Mouse (Mus musculus): ENCODE measurements around the gene ccdc198. TPM values are rescaled to one million over a fixed set of nuclear protein-coding genes. Genes with fewer than 3 reads are reported as not detected.
A peak's percentile ranks its signal among the peaks of the same experiment; 100 is the strongest.

The ccdc198 gene
- polyA plus RNA-seq, 1 experiment from 2014 or later: 1.5 TPM

DNA sequence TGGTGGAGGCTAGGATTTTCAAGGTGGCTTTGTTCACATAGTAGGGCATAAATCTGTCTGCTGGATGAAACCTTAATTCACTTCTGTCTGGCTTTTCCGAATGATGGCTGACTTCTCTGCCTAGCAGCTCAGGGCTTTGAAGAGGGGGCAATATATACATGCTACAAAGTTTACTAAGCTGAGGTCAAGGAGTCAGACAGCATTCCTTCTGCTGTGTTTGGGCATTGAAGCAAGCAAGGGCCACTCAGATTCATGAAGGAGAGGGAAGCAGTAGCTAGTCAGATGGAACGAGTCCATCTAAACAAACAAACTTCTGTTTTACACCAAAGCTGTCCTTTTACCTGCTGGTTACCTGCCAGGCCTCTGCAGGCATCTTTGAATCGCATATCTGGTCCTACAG, 32.4 kb upstream of the ccdc198 start:
- Histone ChIP-seq H3K4me2 (ENCODE audit: low read depth, low read length) (no peak overlapping the region), H3K9me3 (ENCODE audit: low read length) (no peaks in the 10 kb centered on the region), H3K4me1 (ENCODE audit: insufficient read depth) (no peaks in the 10 kb centered on the region), H3K4me3 (ENCODE audit: low read depth, low read length) (no peak overlapping the region), H3K27ac (ENCODE audit: low read depth) (no peak overlapping the region), H3K36me3 (replicated peaks; ENCODE audit: insufficient read depth, low read length) (no peaks in the 10 kb centered on the region), H3K9ac (replicated peaks) (no peak overlapping the region), H3K27me3 (ENCODE audit: insufficient read depth, low read length) (no peaks in the 10 kb centered on the region)
- TF ChIP-seq EP300 (IDR thresholded peaks at IDR 0.05; ENCODE audit: low read depth) (no peak), CTCF (IDR thresholded peaks at IDR 0.05; ENCODE audit: low read depth) (no peak)
- 56% methylated on average over 3 of the region's 3 CpGs for WGBS (ENCODE audit: insufficient replicate concordance)
- ATAC-seq (no peak), DNase-seq (no peak)

DNA sequence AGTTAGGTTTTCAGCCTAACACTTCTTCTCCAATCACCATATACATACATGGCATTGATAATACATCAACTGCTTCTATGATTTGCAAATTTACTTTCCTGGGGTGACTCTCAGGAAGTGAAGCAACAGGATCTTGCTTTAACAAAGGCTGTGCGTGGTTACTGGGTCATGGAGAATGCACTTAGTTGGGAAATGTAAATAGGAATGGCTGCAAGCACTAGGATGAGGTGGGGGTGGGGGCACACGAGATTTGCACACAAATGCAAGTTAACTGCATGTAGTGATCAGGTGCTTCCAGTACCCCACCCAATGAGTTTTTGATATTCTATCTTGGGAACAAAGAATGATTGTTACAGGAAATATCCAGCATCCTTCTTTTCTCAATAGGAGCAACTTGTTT, 30.1 kb upstream of the ccdc198 start:
- Histone ChIP-seq H3K36me3 (replicated peaks; ENCODE audit: insufficient read depth, low read length) (no peaks in the 10 kb centered on the region), H3K27me3 (ENCODE audit: insufficient read depth, low read length) (no peaks in the 10 kb centered on the region), H3K27ac (ENCODE audit: low read depth) (no peak overlapping the region), H3K9ac (replicated peaks) (no peak overlapping the region), H3K4me1 (ENCODE audit: insufficient read depth) (no peaks in the 10 kb centered on the region), H3K4me2 (ENCODE audit: low read depth, low read length) (no peak overlapping the region), H3K4me3 (ENCODE audit: low read depth, low read length) (no peak overlapping the region), H3K9me3 (ENCODE audit: low read length) (no peaks in the 10 kb centered on the region)
- 31% methylated on average over 2 of the region's 2 CpGs for whole genome bisulfite sequencing (ENCODE audit: insufficient replicate concordance)
- ATAC-seq (no peak), DNase-seq (no peak)
- TF ChIP-seq EP300 (IDR thresholded peaks at IDR 0.05; ENCODE audit: low read depth) (no peak), CTCF (IDR thresholded peaks at IDR 0.05; ENCODE audit: low read depth) (no peak)

DNA sequence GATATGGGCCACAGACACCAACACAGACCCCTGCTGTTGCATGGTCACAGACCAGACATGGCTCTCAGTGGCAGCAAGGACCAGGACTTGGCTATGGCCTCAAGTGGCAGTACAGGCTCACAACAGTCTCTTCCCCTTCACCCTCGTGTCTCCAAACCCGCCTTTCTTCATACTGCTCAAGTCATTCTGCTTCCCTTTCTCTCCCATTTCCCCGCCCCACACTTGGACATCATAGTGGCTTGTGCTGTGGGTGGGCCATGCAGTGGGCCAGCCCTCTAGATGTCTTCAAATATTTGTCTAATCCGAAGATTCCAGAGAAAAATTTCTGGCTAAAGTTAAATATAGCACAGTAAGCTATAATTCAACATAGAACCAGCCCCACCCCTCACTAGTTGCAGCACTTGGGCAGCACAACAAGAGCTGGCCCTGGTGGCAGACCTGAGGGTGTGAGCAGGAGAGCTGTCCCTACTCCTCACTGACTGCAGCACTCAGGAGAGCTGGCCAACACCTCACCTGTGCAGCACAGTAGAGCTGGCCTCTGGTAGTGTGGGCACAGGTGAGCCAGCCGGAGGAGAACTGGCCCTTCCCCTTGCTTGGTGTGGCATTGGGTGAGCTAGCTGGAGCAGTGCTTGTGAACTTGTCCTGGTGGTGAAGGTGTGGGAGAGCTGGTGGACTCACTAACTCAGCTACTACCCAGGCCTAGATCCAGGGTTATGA, 20.2 kb upstream of the ccdc198 start:
- no peak for DNase-seq
- H3K36me3 ChIP-seq (replicated peaks; ENCODE audit: insufficient read depth, low read length): no peaks in the 10 kb centered on the region

DNA sequence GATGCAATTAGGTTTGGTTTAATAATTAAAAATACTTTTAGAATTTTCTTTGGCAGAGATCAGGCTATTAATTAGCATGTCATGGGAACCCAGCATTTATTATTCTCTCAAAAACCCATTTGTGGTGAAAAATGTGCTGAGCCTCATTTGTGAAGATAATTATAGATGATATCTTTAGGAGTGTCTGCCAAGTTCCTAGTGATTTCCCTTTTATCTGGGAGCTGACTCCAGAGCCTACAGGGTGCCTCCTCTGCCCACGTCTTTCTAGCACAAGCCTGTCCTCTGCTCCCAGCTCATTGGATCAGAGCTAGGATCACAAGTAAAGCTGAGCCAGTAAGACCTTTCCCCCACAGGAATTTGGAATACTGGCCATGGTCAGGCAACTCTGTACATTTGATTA, 3.8 kb downstream of the ccdc198 start:
- H3K27ac ChIP-seq (ENCODE audit: low read depth): no peak overlapping the region
- H3K36me3 ChIP-seq (replicated peaks; ENCODE audit: insufficient read depth, low read length): no peaks in the 10 kb centered on the region
- H3K4me2 ChIP-seq (ENCODE audit: low read depth, low read length): no peak overlapping the region
- H3K9me3 ChIP-seq (ENCODE audit: low read length): no peaks in the 10 kb centered on the region
- ATAC-seq (no peak), DNase-seq (no peak)
- no peaks in the 10 kb centered on the region for H3K4me1 ChIP-seq (ENCODE audit: insufficient read depth)
- 24% methylated on average over 1 of the region's 1 CpGs for WGBS (ENCODE audit: insufficient replicate concordance)
- no peak overlapping the region for H3K4me3 ChIP-seq (ENCODE audit: low read depth, low read length)
- TF ChIP-seq CTCF (IDR thresholded peaks at IDR 0.05; ENCODE audit: low read depth): no peak
- no peak for TF ChIP-seq EP300 (IDR thresholded peaks at IDR 0.05; ENCODE audit: low read depth)
- no peak overlapping the region for H3K9ac ChIP-seq (replicated peaks)
- H3K27me3 ChIP-seq (ENCODE audit: insufficient read depth, low read length): no peaks in the 10 kb centered on the region

More for the DNA sequence above, 20.2 kb upstream of the ccdc198 start:
- no peaks in the 10 kb centered on the region for H3K4me1 ChIP-seq (ENCODE audit: insufficient read depth)
- no peak overlapping the region for H3K4me3 ChIP-seq (ENCODE audit: low read depth, low read length)
- H3K27me3 ChIP-seq (ENCODE audit: insufficient read depth, low read length): no peaks in the 10 kb centered on the region
- H3K27ac ChIP-seq (ENCODE audit: low read depth): no peak overlapping the region
- no peak for TF ChIP-seq CTCF (IDR thresholded peaks at IDR 0.05; ENCODE audit: low read depth)
- TF ChIP-seq EP300 (IDR thresholded peaks at IDR 0.05; ENCODE audit: low read depth): no peak
- no peak for ATAC-seq
- no peak overlapping the region for H3K9ac ChIP-seq (replicated peaks)
- no peaks in the 10 kb centered on the region for H3K9me3 ChIP-seq (ENCODE audit: low read length)
- no peak overlapping the region for H3K4me2 ChIP-seq (ENCODE audit: low read depth, low read length)
- WGBS (ENCODE audit: insufficient replicate concordance): 64% methylated on average over 5 of the region's 5 CpGs

DNA sequence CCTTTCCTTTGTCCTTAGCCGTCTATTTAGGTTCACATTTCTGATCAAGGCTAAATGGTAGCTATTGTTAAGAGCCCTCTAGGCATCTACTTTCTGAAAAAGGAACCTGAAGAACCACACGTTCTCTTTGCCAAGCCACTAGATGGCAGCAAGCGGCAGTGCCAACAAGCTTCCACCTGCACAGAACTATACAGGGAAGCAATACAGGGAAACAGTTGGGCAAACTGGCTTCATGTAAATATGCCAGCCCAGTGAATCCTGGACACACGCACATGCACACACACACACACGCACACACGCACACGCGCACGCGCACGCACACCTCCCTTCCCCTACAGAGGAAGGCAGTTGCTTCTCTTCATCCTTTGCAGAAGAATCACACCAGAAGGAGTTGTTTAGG, 7.1 kb downstream of the ccdc198 start:
- ATAC-seq: peak; percentile 44; the same call in 1 of the 2 replicates
- peak; percentile 51 for DNase-seq

DNA sequence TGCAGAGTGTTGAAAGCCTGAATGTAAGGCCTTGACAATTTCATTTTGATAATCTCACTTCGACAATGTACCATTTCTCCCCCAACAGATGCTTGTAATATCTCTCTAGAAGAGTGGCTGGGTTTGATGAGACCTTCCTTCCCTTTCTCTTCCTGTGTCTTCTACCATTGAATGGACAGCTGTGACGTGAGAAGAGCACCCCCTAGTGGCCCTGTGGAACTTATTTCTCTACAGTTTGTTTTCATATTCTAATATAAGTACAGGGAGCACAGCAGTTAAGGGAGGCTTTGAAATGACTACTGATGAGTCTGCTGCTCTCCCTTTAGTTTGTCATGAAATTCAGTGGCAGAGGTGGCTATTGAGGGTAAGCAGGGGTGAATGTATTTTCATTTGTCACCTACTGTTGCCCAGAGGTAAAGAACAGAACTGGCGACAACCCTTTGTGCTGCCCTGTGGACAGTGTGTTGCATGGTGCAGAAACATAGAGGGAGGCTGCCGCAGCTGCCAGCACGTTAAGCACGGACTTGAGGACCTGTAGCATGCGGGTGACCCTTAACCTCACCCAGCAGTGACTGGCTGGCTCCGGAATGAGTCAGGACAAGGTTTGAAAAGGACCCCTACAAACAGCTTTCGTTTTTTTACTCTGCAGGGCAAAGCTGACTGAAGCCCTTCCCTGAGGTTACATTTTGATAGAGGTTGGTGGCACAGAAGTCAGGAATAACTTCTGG, 10.3 kb downstream of the ccdc198 start:
- ATAC-seq (no peak), DNase-seq (peak; percentile 55)
- no peaks in the 10 kb centered on the region for H3K9me3 ChIP-seq (ENCODE audit: low read length)
- H3K36me3 ChIP-seq (replicated peaks; ENCODE audit: insufficient read depth, low read length): no peaks in the 10 kb centered on the region
- H3K9ac ChIP-seq (replicated peaks): no peak overlapping the region
- H3K4me2 ChIP-seq (ENCODE audit: low read depth, low read length): no peak overlapping the region
- TF ChIP-seq EP300 (IDR thresholded peaks at IDR 0.05; ENCODE audit: low read depth): no peak
- peak; percentile 83 for TF ChIP-seq CTCF (IDR thresholded peaks at IDR 0.05; ENCODE audit: low read depth)
- no peak overlapping the region for H3K27ac ChIP-seq (ENCODE audit: low read depth)
- no peaks in the 10 kb centered on the region for H3K4me1 ChIP-seq (ENCODE audit: insufficient read depth)
- no peaks in the 10 kb centered on the region for H3K27me3 ChIP-seq (ENCODE audit: insufficient read depth, low read length)
- 36% methylated on average over 9 of the region's 9 CpGs for WGBS (ENCODE audit: insufficient replicate concordance)
- no peak overlapping the region for H3K4me3 ChIP-seq (ENCODE audit: low read depth, low read length)

More for the DNA sequence above, 7.1 kb downstream of the ccdc198 start:
- Histone ChIP-seq H3K4me1 (ENCODE audit: insufficient read depth) (no peaks in the 10 kb centered on the region), H3K4me2 (ENCODE audit: low read depth, low read length) (no peak overlapping the region), H3K36me3 (replicated peaks; ENCODE audit: insufficient read depth, low read length) (no peaks in the 10 kb centered on the region), H3K27ac (ENCODE audit: low read depth) (no peak overlapping the region), H3K9ac (replicated peaks) (no peak overlapping the region), H3K4me3 (ENCODE audit: low read depth, low read length) (no peak overlapping the region), H3K27me3 (ENCODE audit: insufficient read depth, low read length) (no peaks in the 10 kb centered on the region), H3K9me3 (ENCODE audit: low read length) (no peaks in the 10 kb centered on the region)
- 28% methylated on average over 11 of the region's 11 CpGs for WGBS (ENCODE audit: insufficient replicate concordance)
- TF ChIP-seq CTCF (IDR thresholded peaks at IDR 0.05; ENCODE audit: low read depth): peak; percentile 81
- no peak for TF ChIP-seq EP300 (IDR thresholded peaks at IDR 0.05; ENCODE audit: low read depth)

Data from liver, postnatal 0 days (tissue).